Mouse (Mus musculus) ES-E14 (cell line): ENCODE results near the gene Fbxo22. TPM values are rescaled to one million over a fixed set of nuclear protein-coding genes. Genes with fewer than 3 reads are reported as not detected.

ENCODE experiments used
- DNase-seq: peaks from one replicate; pipeline ENCODE4 v3.0.0-alpha.2; 2013; ENCODE audit warnings: low read depth, low spot score
- H3K27ac ChIP-seq: 2 replicates; pipeline ENCODE4 v1.5.1; 2012; ENCODE audit warnings: low read depth, mild to moderate bottlenecking, low read length, moderate library complexity, mixed read lengths; ENCODE audit not compliant: poor library complexity, insufficient read depth, severe bottlenecking
- H3K36me3 ChIP-seq: 2 replicates; pipeline ENCODE4 v1.6.1; 2012; ENCODE audit warnings: mild to moderate bottlenecking, low read length, moderate library complexity, mixed read lengths; ENCODE audit not compliant: control insufficient read depth, poor library complexity, insufficient read depth, severe bottlenecking
- H3K4me1 ChIP-seq, 2 experiments: fragments of 150-350 bp in 1 of 2; sonication (generic) in 1 of 2; 2 replicates each; pipeline ENCODE4 v1.6.1; 2012; ENCODE audit warnings: low read length in 2 of 2, mild to moderate bottlenecking in 1 of 2, mixed read lengths in 1 of 2; ENCODE audit not compliant: control insufficient read depth in 2 of 2, insufficient read depth in 2 of 2, poor library complexity in 1 of 2
- H3K4me3 ChIP-seq, 2 experiments: fragments of 150-350 bp in 1 of 2; sonication (generic) in 1 of 2; 2 replicates each; pipeline ENCODE4 v1.5.1; 2012; ENCODE audit warnings: low read length in 2 of 2, low read depth in 1 of 2, mild to moderate bottlenecking in 1 of 2, mixed read lengths in 1 of 2; ENCODE audit not compliant: insufficient read depth in 1 of 2, poor library complexity in 1 of 2, severe bottlenecking in 1 of 2
- H3K9ac ChIP-seq: 2 replicates; pipeline ENCODE4 v1.6.1; 2012; ENCODE audit warnings: low read depth, mild to moderate bottlenecking, low read length, mixed read lengths; ENCODE audit not compliant: poor library complexity, insufficient read depth, severe bottlenecking
- H3K9me3 ChIP-seq: fragments of 150-350 bp; sonication (generic); 2 replicates; pipeline ENCODE4 v1.6.1; 2012; ENCODE audit warnings: low read depth, mild to moderate bottlenecking, low read length; ENCODE audit not compliant: control insufficient read depth, insufficient read depth
- CHD2 ChIP-seq: IDR thresholded peaks from 2 replicates; pipeline ENCODE4 v1.6.1; 2014; ENCODE audit warnings: mild to moderate bottlenecking, low read depth, low read length, inconsistent platforms
- HCFC1 ChIP-seq: IDR thresholded peaks from 2 replicates; pipeline ENCODE4 v1.6.1; 2012; ENCODE audit warnings: low read length, inconsistent platforms, borderline replicate concordance; ENCODE audit not compliant: insufficient read depth
- MAFK ChIP-seq: IDR thresholded peaks from 2 replicates; pipeline ENCODE4 v1.6.1; 2014; ENCODE audit warnings: mild to moderate bottlenecking, low read depth, low read length, inconsistent platforms; ENCODE audit not compliant: insufficient read depth
- ZC3H11A ChIP-seq: IDR thresholded peaks from 2 replicates; pipeline ENCODE4 v1.6.1; 2012; ENCODE audit warnings: low read depth, mild to moderate bottlenecking, inconsistent platforms, low read length, borderline replicate concordance
- ZNF384 ChIP-seq: IDR thresholded peaks from 2 replicates; pipeline ENCODE4 v1.6.1; 2012; ENCODE audit warnings: low read depth, low read length, inconsistent platforms
- in situ Hi-C, 2 experiments: fragments of 600-800 bp; cut with MboI; formaldehyde crosslinking; loops; one replicate each; pipeline ENCODE4 v1.15.1; 2025; ENCODE audit warnings: low sequenced_read_pairs in 2 of 2, inconsistent platforms in 1 of 2; ENCODE audit not compliant: unreplicated experiment in 2 of 2
- total RNA-seq: library from RNA; depleted of rRNA; stranded (reverse); fragments of 300-350 nt; gene quantifications from 2 replicates; pipeline ENCODE4 v1.2.3, GENCODE M21; 2012; rRNA removed

Fbxo22 gene
- 58.4 and 60.5 TPM in 2 replicates for total RNA-seq

DNA sequence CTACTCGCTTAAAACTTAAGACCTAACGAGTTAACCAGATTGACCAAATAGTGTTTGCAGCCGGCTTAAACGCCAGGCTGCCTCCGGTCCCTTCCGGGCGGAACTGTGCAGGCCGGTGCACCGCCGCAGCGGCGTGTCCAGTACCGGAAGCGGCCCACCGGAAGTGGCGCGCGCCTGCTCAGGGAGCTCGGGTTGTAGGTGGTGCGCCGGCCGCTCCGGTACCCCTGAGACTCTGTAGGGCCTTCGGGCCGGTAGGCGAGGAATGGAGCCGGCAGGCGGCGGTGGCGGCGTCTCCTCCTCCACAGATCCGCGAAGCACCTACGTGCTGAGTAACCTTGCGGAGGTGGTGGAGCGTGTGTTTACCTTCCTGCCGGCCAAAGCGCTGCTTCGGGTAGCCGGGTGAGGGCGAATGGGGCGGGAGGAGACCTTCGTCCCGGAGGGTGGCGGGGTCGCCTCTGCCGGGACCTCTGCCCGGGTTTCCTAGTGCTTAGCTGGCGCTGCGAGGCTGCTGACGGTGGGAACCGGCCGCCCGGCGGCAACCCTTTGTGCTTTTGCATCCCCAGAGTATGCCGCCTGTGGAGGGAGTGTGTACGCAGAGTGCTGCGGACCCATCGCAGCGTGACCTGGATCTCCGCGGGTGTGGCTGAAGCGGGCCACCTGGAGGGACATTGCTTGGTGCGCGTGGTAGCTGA, at the start of gene Fbxo22:
Gene Fbxo22 (plus strand): TSS at position 136 of the 692 bp plus-strand sequence.
- DNase-seq, result peak; percentile 75
- in situ Hi-C loops, result no loop called here
- H3K4me1 ChIP-seq, result peaks cover 11 to 19% of the 10 kb centered on the region in 2 experiments
- no peak for TF ChIP-seq MAFK
- peak; percentile 80 for TF ChIP-seq HCFC1
- no peaks in the 10 kb centered on the region for H3K9me3 ChIP-seq
- peak within 1 kb of the TSS; percentile 74 to 79 for H3K4me3 ChIP-seq
- peak within 1 kb of the TSS; percentile 75 for H3K9ac ChIP-seq
- peaks cover 7% of the 10 kb centered on the region for H3K36me3 ChIP-seq
- H3K27ac ChIP-seq, result peak within 1 kb of the TSS; percentile 52

DNA sequence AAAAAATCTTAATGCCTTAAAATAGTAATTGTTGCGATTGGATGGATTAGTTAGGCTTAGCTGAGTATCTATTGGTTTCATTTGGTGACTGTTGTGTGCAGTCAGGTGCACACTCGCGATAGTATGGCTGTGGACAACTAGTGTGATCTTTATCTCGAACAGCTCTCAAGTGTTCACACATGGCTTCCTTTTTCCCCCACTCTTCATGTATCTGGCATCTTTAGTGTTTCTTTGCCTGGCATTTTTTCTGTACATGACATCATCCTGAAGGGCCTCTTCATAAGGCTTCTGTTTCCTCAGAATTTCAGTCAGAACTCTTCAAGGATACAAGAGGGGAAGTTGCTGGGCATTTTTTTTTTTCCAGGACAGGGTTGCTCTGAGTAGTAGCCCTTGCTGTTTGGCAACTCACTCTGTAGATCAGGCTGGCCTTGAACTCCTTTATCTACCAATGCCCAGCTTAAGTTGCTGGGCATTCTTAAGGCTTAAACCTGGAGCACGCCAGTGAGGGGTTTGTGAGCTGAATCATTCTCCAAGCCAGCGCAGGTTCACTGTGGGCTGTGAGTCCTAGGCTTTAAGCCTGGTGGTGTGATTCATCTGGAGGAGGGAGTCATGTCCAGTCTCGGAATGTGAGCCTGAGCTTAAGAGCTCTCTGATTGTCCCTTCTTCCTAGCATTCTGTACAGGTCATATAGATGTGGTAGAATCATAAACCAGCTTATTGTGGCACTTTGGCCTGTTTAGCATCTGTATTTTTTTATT, 37.9 kb upstream of the Fbxo22 start:
- Histone ChIP-seq H3K9me3 (no peaks in the 10 kb centered on the region), H3K4me1 (peaks cover 3 to 9% of the 10 kb centered on the region in 2 experiments; a peak in 3 of 4 replicates), H3K4me3 (no peak overlapping the region), H3K9ac (no peak overlapping the region), H3K27ac (no peak overlapping the region), H3K36me3 (peaks cover 2% of the 10 kb centered on the region)
- TF ChIP-seq ZC3H11A, result no peak
- no peak for TF ChIP-seq CHD2
- no peak for TF ChIP-seq HCFC1
- TF ChIP-seq MAFK, result no peak
- no peak for TF ChIP-seq ZNF384
- in situ Hi-C loops, result no loop called here
- no peak for DNase-seq

DNA sequence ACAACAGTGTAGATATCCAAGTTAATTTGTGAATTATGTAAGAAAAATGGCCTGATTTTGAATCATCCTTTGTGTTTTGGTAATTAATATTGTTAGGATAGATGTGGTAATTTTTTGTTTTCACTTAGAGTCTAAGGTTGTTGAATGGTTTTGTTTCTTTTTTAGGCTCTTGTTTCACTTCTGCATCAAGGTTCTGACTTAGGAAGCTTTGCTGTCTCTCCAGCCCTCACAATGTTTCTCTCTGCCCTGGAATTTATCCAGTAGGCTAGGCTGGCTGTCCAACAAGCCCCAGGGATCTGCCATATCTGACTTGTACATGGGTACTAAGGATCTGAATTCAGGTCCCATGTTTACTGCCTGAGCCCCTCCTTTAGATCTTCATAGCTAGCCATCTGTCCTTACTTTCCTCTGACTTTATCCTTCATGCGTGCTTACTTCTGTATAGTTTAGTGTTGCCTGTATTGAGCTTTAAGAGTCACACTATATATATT, 36.5 kb upstream of the Fbxo22 start:
- no peak for DNase-seq
- H3K9me3 ChIP-seq, result no peaks in the 10 kb centered on the region
- no peak overlapping the region for H3K9ac ChIP-seq
- H3K4me1 ChIP-seq, result peaks cover 3 to 9% of the 10 kb centered on the region in 2 experiments; a peak in 3 of 4 replicates
- H3K27ac ChIP-seq, result no peak overlapping the region
- H3K36me3 ChIP-seq, result peaks cover 2% of the 10 kb centered on the region
- H3K4me3 ChIP-seq, result no peak overlapping the region
- in situ Hi-C loops, result no loop called here
- TF ChIP-seq ZC3H11A (no peak), ZNF384 (no peak), MAFK (no peak), HCFC1 (no peak), CHD2 (no peak)

DNA sequence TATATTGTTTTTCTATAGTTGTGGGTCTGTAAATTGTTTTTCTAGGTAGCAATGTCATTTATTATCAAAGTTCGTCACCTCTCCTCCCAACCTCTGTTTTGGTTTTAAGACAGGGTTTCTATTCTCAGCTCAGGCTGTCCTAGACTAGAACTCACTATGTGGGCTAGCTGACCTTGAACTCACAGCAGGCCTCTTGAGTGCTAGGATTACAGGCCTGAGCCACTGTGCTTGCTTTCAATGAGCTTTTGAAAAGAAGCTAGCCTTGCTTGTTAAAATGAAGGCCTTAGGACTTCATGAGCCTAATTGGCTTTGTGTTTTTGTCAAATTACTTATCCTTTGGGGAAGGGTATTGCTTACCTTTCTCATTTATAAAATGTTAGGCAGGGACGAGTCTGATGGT, 34.5 kb upstream of the Fbxo22 start:
- H3K4me1 ChIP-seq, result peaks cover 3 to 9% of the 10 kb centered on the region in 2 experiments; a peak in 3 of 4 replicates
- in situ Hi-C loops, result no loop called here
- no peak overlapping the region for H3K4me3 ChIP-seq
- DNase-seq, result no peak
- peaks cover 2% of the 10 kb centered on the region for H3K36me3 ChIP-seq
- no peak overlapping the region for H3K27ac ChIP-seq
- no peaks in the 10 kb centered on the region for H3K9me3 ChIP-seq
- TF ChIP-seq ZC3H11A (no peak), CHD2 (no peak), MAFK (no peak), HCFC1 (no peak), ZNF384 (no peak)
- H3K9ac ChIP-seq, result no peak overlapping the region
